Mouse (Mus musculus) ES-E14 (cell line): ENCODE results near the gene Spon2. TPM values are rescaled to one million over a fixed set of nuclear protein-coding genes. Genes with fewer than 3 reads are reported as not detected.

Experiments used
- DNase-seq: peaks from one replicate; pipeline ENCODE4 v3.0.0-alpha.2; 2013; ENCODE audit warnings: low read depth, low spot score
- H3K27ac ChIP-seq: 2 replicates; pipeline ENCODE4 v1.5.1; 2012; ENCODE audit warnings: low read depth, mild to moderate bottlenecking, low read length, moderate library complexity, mixed read lengths; ENCODE audit not compliant: poor library complexity, insufficient read depth, severe bottlenecking
- H3K36me3 ChIP-seq: 2 replicates; pipeline ENCODE4 v1.6.1; 2012; ENCODE audit warnings: mild to moderate bottlenecking, low read length, moderate library complexity, mixed read lengths; ENCODE audit not compliant: control insufficient read depth, poor library complexity, insufficient read depth, severe bottlenecking
- H3K4me1 ChIP-seq, 2 experiments: fragments of 150-350 bp in 1 of 2; sonication (generic) in 1 of 2; 2 replicates each; pipeline ENCODE4 v1.6.1; 2012; ENCODE audit warnings: low read length in 2 of 2, mild to moderate bottlenecking in 1 of 2, mixed read lengths in 1 of 2; ENCODE audit not compliant: control insufficient read depth in 2 of 2, insufficient read depth in 2 of 2, poor library complexity in 1 of 2
- H3K4me3 ChIP-seq, 2 experiments: fragments of 150-350 bp in 1 of 2; sonication (generic) in 1 of 2; 2 replicates each; pipeline ENCODE4 v1.5.1; 2012; ENCODE audit warnings: low read length in 2 of 2, low read depth in 1 of 2, mild to moderate bottlenecking in 1 of 2, mixed read lengths in 1 of 2; ENCODE audit not compliant: insufficient read depth in 1 of 2, poor library complexity in 1 of 2, severe bottlenecking in 1 of 2
- H3K9ac ChIP-seq: 2 replicates; pipeline ENCODE4 v1.6.1; 2012; ENCODE audit warnings: low read depth, mild to moderate bottlenecking, low read length, mixed read lengths; ENCODE audit not compliant: poor library complexity, insufficient read depth, severe bottlenecking
- H3K9me3 ChIP-seq: fragments of 150-350 bp; sonication (generic); 2 replicates; pipeline ENCODE4 v1.6.1; 2012; ENCODE audit warnings: low read depth, mild to moderate bottlenecking, low read length; ENCODE audit not compliant: control insufficient read depth, insufficient read depth
- CHD2 ChIP-seq: IDR thresholded peaks from 2 replicates; pipeline ENCODE4 v1.6.1; 2014; ENCODE audit warnings: mild to moderate bottlenecking, low read depth, low read length, inconsistent platforms
- HCFC1 ChIP-seq: IDR thresholded peaks from 2 replicates; pipeline ENCODE4 v1.6.1; 2012; ENCODE audit warnings: low read length, inconsistent platforms, borderline replicate concordance; ENCODE audit not compliant: insufficient read depth
- MAFK ChIP-seq: IDR thresholded peaks from 2 replicates; pipeline ENCODE4 v1.6.1; 2014; ENCODE audit warnings: mild to moderate bottlenecking, low read depth, low read length, inconsistent platforms; ENCODE audit not compliant: insufficient read depth
- ZC3H11A ChIP-seq: IDR thresholded peaks from 2 replicates; pipeline ENCODE4 v1.6.1; 2012; ENCODE audit warnings: low read depth, mild to moderate bottlenecking, inconsistent platforms, low read length, borderline replicate concordance
- ZNF384 ChIP-seq: IDR thresholded peaks from 2 replicates; pipeline ENCODE4 v1.6.1; 2012; ENCODE audit warnings: low read depth, low read length, inconsistent platforms
- in situ Hi-C, 2 experiments: fragments of 600-800 bp; cut with MboI; formaldehyde crosslinking; loops; one replicate each; pipeline ENCODE4 v1.15.1; 2025; ENCODE audit warnings: low sequenced_read_pairs in 2 of 2, inconsistent platforms in 1 of 2; ENCODE audit not compliant: unreplicated experiment in 2 of 2
- total RNA-seq: library from RNA; depleted of rRNA; stranded (reverse); fragments of 300-350 nt; gene quantifications from 2 replicates; pipeline ENCODE4 v1.2.3, GENCODE M21; 2012; rRNA removed

Gene Spon2
- total RNA-seq, 1 experiment, result 2.8 TPM

DNA sequence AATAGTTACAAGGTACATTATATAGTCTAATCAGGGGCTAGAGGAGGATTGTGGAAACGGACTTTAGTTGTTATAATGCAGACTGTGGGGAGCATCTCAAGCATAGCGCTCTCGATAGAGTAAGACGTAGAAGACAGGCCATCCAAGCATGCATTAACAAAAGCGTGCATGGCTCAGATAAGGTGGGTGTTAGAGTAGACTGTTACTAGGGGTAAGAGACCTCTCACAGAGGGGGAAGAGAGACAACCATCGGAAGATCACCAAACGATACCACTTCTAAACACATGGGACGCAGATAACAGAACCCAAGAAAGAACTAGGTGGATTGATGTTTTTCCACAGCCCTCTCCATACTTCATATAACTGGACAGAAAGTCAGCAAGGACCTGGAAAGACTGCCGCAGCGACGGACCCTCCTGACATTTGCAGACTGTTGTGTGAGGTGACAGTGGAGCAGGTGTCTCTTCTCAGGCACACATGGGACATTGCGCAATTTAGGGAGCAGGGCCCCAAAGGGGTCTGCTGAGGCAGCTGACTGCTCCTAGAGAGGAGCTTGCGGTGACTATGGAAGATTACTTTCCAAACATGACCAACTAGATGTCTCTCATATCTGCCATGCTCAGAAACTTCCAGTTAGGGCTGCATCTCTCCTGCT lies 15.6 kb downstream of the Spon2 start:
- DNase-seq, result no peak
- Histone ChIP-seq H3K4me3 (no peak overlapping the region), H3K4me1 (no peaks in the 10 kb centered on the region), H3K27ac (no peak overlapping the region), H3K36me3 (no peaks in the 10 kb centered on the region), H3K9ac (no peak overlapping the region), H3K9me3 (no peaks in the 10 kb centered on the region)
- TF ChIP-seq ZC3H11A, result no peak
- no peak for TF ChIP-seq ZNF384
- TF ChIP-seq MAFK, result no peak
- TF ChIP-seq HCFC1, result no peak
- TF ChIP-seq CHD2, result no peak
- in situ Hi-C loops, result no loop called here

DNA sequence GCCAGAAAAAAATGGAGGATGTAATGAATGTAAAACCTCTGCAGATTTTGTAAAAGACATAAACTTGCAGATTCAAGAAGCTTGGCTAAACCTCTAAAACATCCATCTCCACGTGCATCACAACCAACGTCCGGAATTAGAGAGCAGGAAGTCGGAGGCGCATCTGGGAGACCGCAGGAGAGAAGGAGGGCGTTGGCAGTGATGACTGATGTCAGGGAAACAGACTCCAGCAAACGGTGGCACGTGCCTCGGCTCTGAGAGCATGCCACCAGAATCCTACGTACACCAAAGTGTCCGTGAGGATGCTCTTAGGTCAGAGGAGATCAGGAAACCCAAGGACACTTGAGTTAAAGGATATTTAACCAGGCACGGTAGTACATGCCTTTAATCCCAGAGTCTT lies 16.6 kb downstream of the Spon2 start:
- DNase-seq, result no peak
- Histone ChIP-seq H3K9ac (no peak overlapping the region), H3K36me3 (no peaks in the 10 kb centered on the region), H3K4me1 (no peaks in the 10 kb centered on the region), H3K4me3 (no peak overlapping the region), H3K27ac (no peak overlapping the region), H3K9me3 (no peaks in the 10 kb centered on the region)
- TF ChIP-seq CHD2 (no peak), HCFC1 (no peak), ZC3H11A (no peak), ZNF384 (no peak)
- in situ Hi-C loops, result no loop called here

DNA sequence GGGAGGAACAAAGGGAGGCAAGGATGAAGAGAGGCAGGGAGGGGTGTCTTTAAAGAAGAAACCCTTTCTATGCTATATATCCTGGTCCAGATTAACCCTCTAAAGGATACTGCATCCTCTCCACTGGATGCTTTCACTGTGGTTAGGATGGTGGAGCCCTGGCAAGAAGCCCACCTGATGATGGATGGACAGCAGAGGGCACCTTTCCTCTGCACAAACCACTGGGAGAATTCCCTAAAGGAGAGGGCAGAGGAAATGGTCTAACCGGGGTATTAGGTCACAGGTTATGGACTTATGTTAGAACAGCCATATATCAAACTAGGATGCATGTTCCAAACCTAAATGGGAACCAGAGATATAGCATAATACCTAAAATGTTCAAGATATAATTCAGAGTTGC lies 18.2 kb downstream of the Spon2 start:
- Histone ChIP-seq H3K9ac (no peak overlapping the region), H3K9me3 (no peaks in the 10 kb centered on the region), H3K4me3 (no peak overlapping the region), H3K27ac (no peak overlapping the region), H3K36me3 (no peaks in the 10 kb centered on the region), H3K4me1 (no peaks in the 10 kb centered on the region)
- in situ Hi-C loops, result no loop called here
- TF ChIP-seq ZC3H11A (no peak), ZNF384 (no peak), MAFK (no peak), CHD2 (no peak), HCFC1 (no peak)
- no peak for DNase-seq

DNA sequence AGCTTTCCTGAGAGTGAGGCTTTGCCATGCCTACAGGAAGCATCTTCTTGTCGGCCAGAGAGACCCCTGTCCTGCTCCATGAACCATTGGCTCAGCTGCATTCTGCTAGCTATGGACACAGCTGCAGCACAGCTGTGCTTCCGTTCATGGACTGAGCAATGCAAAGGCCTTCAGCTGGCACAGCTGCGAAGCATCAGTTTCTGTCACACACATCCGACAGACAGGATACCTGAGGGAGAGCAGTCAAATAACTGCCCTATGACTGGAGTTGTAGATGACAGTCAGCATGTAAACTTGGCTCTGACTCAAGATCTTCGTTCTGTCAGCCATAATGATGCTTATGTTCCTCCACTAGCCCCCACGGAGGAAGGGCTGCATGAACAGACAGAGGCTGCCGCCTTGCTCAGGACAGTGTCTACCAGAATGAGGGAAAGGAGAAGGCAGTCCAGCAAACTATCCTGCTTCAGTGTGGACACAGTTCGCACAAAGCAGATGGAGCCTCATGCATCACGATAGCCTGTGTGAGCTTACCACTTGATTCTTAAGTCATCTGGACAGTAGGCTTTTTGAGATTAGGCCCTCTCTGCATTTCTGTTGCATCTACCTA lies 22.9 kb downstream of the Spon2 start:
- no peaks in the 10 kb centered on the region for H3K4me1 ChIP-seq
- no peak overlapping the region for H3K9ac ChIP-seq
- no peaks in the 10 kb centered on the region for H3K9me3 ChIP-seq
- TF ChIP-seq HCFC1, result no peak
- TF ChIP-seq ZC3H11A, result no peak
- no peak for TF ChIP-seq MAFK
- no peak for TF ChIP-seq ZNF384
- no peak for TF ChIP-seq CHD2
- no peak overlapping the region for H3K4me3 ChIP-seq
- in situ Hi-C loops, result no loop called here
- no peak overlapping the region for H3K27ac ChIP-seq
- H3K36me3 ChIP-seq, result no peaks in the 10 kb centered on the region
- DNase-seq, result no peak

DNA sequence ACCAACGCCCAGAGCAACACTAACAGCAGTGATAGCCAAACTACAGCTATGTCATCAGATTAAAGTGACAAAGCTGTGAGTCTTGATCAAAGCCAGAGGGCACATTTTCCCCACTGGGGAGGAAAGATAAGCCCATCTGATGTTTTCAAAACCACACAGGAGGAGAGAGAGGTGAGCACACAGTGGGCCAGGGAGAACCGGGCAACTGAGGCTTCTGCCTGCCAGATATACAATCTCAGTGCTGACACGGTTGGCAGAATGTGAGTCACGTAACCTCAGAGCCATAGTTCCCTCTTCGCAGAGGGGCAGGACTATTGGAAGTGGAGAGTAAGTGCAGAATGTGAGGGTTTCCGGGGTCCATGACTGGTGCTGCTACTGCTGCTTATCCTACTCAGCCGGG lies 24.7 kb downstream of the Spon2 start:
- H3K4me1 ChIP-seq, result no peaks in the 10 kb centered on the region
- DNase-seq, result no peak
- in situ Hi-C loops, result no loop called here
- no peak overlapping the region for H3K9ac ChIP-seq
- TF ChIP-seq ZNF384, result no peak
- TF ChIP-seq ZC3H11A, result no peak
- no peak for TF ChIP-seq MAFK
- no peak for TF ChIP-seq CHD2
- no peak for TF ChIP-seq HCFC1
- H3K36me3 ChIP-seq, result no peaks in the 10 kb centered on the region
- no peaks in the 10 kb centered on the region for H3K9me3 ChIP-seq
- H3K27ac ChIP-seq, result no peak overlapping the region
- no peak overlapping the region for H3K4me3 ChIP-seq

Other genes starting within 250 kb of the Spon2 start
- gene Ywhah, start 199.6 kb downstream of the Spon2 start, total RNA-seq, result 59.4 and 99.0 TPM in 2 replicates
- 4.0 and 5.0 TPM in 2 replicates for gene Slc5a1, start 114.2 kb downstream of the Spon2 start, total RNA-seq
- gene Ctbp1, start 56.5 kb upstream of the Spon2 start, total RNA-seq, result 70.0 and 91.2 TPM in 2 replicates
- 79.2 and 90.2 TPM in 2 replicates for gene Maea, start 117.1 kb upstream of the Spon2 start, total RNA-seq
- 4.7 TPM in 2 replicates for gene Uvssa, start 160.1 kb upstream of the Spon2 start, total RNA-seq
- 0.21 and 0.22 TPM in 2 replicates for gene Nkx1-1, start 215.5 kb upstream of the Spon2 start, total RNA-seq